Mouse (Mus musculus): Measurements from ENCODE around the gene Gpr155.

- TF ChIP-seq E2F4 (IDR thresholded peaks at IDR 0.05; ENCODE audit: insufficient read depth) (no peak), POLR2A (IDR thresholded peaks at IDR 0.05; ENCODE audit: insufficient read length, low read depth) (no peak), USF1 (IDR thresholded peaks at IDR 0.05; ENCODE audit: low read depth) (no peak), MAX (IDR thresholded peaks at IDR 0.05; ENCODE audit: low read depth) (no peak), TCF12 (IDR thresholded peaks at IDR 0.05; ENCODE audit: insufficient read depth, poor library complexity, severe bottlenecking) (no peak), MYOG (IDR thresholded peaks at IDR 0.05; ENCODE audit: control insufficient read depth in 1 of 3, insufficient read depth in 1 of 3, insufficient read length in 2 of 3, low read depth in 2 of 3) (no peak), POLR2AphosphoS2 (IDR thresholded peaks at IDR 0.05; ENCODE audit: insufficient read length, low read depth) (no peak), MYOD1 (IDR thresholded peaks at IDR 0.05; ENCODE audit: control insufficient read depth in 1 of 3, insufficient read length in 2 of 3, low read depth in 2 of 3) (no peak), TCF3 (IDR thresholded peaks at IDR 0.05; ENCODE audit: insufficient read length, low read depth) (no peak), REST (IDR thresholded peaks at IDR 0.05; ENCODE audit: insufficient read depth, insufficient read length) (no peak)
Measured at GRCm38 (mm10) chr2:73394476-73394875, 8.1 kb upstream of the Gpr155 start.

Data from myocyte (in vitro differentiated cells).